Mouse (Mus musculus) bone marrow, adult 2 months (tissue): ENCODE results near the gene Six3. TPM values are rescaled to one million over a fixed set of nuclear protein-coding genes. Genes with fewer than 3 reads are reported as not detected.

Experiments
- H3K27ac ChIP-seq: fragments of 200-500 bp; 2 replicates; pipeline ENCODE4 v1.5.1; 2012; ENCODE audit warnings: low read depth, mild to moderate bottlenecking, control low read depth, inconsistent platforms, low read length; ENCODE audit not compliant: control insufficient read depth, poor library complexity, insufficient read depth
- H3K4me1 ChIP-seq: fragments of 200-500 bp; 2 replicates; pipeline ENCODE4 v1.6.1; 2011; ENCODE audit warnings: low read length; ENCODE audit not compliant: control insufficient read depth, insufficient read depth
- H3K4me3 ChIP-seq: fragments of 200-500 bp; replicated peaks from 2 replicates; pipeline ENCODE3; 2011; ENCODE audit warnings: mild to moderate bottlenecking, low read depth, low read length, control low read depth; ENCODE audit not compliant: control insufficient read depth
- CTCF ChIP-seq: fragments of 200-500 bp; IDR thresholded peaks from 2 replicates; pipeline ENCODE4 v1.5.1; 2011; ENCODE audit warnings: low read length, control low read depth; ENCODE audit not compliant: control insufficient read depth, insufficient read depth
- POLR2A ChIP-seq: fragments of 200-500 bp; IDR thresholded peaks from 2 replicates; pipeline ENCODE4 v1.6.1; 2011; ENCODE audit warnings: low read depth, mild to moderate bottlenecking, control low read depth, low read length, borderline replicate concordance; ENCODE audit not compliant: control insufficient read depth
- WGBS: fragments of 180-500 bp; shearing (Covaris S2); methylation state at CpG from one replicate; pipeline ENCODE4 v1.1.7; 2018; 5-methylcytosine and 5-hydroxymethylcytosine counted together
- polyA plus RNA-seq: library from polyadenylated mRNA; stranded (reverse); fragments of >200 nt; gene quantifications from 2 replicates; pipeline ENCODE4 v1.2.4, GENCODE M21; 2011; ENCODE audit warnings: low replicate concordance; ENCODE audit not compliant: missing spikeins, insufficient read depth, insufficient read length

Gene Six3
- polyA plus RNA-seq, 1 experiment, result not detected

GRCm38 (mm10) chr17:85591976-85592375, 21.4 kb upstream of the Six3 start:
- WGBS, result 87% methylated on average over 6 of the region's 6 CpGs
- no peak overlapping the region for H3K4me3 ChIP-seq

GRCm38 (mm10) chr17:85595853-85596252, 17.6 kb upstream of the Six3 start:
- H3K27ac ChIP-seq, result no peak overlapping the region
- H3K4me1 ChIP-seq, result no peaks in the 10 kb centered on the region
- WGBS, result 49% methylated on average over 10 of the region's 10 CpGs
- H3K4me3 ChIP-seq, result no peak overlapping the region
- no peak for TF ChIP-seq CTCF
- TF ChIP-seq POLR2A, result no peak

More at GRCm38 (mm10) chr17:85591976-85592375, 21.4 kb upstream of the Six3 start:
- no peak overlapping the region for H3K27ac ChIP-seq
- H3K4me1 ChIP-seq, result no peaks in the 10 kb centered on the region
- TF ChIP-seq POLR2A, result no peak
- TF ChIP-seq CTCF, result no peak

GRCm38 (mm10) chr17:85596341-85596890, 17.0 kb upstream of the Six3 start:
- WGBS, result 40% methylated on average over 6 of the region's 6 CpGs
- no peak overlapping the region for H3K27ac ChIP-seq
- no peak for TF ChIP-seq CTCF
- no peak overlapping the region for H3K4me3 ChIP-seq
- no peaks in the 10 kb centered on the region for H3K4me1 ChIP-seq

GRCm38 (mm10) chr17:85599520-85599919, 13.9 kb upstream of the Six3 start:
- 49% methylated on average over 9 of the region's 9 CpGs for WGBS
- Histone ChIP-seq H3K27ac (no peak overlapping the region), H3K4me3 (no peak overlapping the region), H3K4me1 (no peaks in the 10 kb centered on the region)
- TF ChIP-seq POLR2A, result no peak
- TF ChIP-seq CTCF, result no peak

GRCm38 (mm10) chr17:85606463-85606862, 6.9 kb upstream of the Six3 start:
- no peak overlapping the region for H3K4me3 ChIP-seq
- 25% methylated on average over 3 of the region's 3 CpGs for WGBS
- no peak for TF ChIP-seq POLR2A
- no peak for TF ChIP-seq CTCF

GRCm38 (mm10) chr17:85607556-85608365, 5.6 kb upstream of the Six3 start:
- Histone ChIP-seq H3K27ac (no peak overlapping the region), H3K4me1 (no peaks in the 10 kb centered on the region), H3K4me3 (no peak overlapping the region)
- TF ChIP-seq POLR2A (no peak), CTCF (no peak)
- 7% methylated on average over 41 of the region's 41 CpGs for WGBS

More at GRCm38 (mm10) chr17:85606463-85606862, 6.9 kb upstream of the Six3 start:
- Histone ChIP-seq H3K4me1 (no peaks in the 10 kb centered on the region), H3K27ac (no peak overlapping the region)

GRCm38 (mm10) chr17:85608366-85609093, 4.9 kb upstream of the Six3 start:
- no peak overlapping the region; the same call in 1 of the 2 replicates for H3K27ac ChIP-seq
- H3K4me3 ChIP-seq, result no peak overlapping the region
- H3K4me1 ChIP-seq, result no peaks in the 10 kb centered on the region
- 6% methylated on average over 42 of the region's 42 CpGs for WGBS
- TF ChIP-seq POLR2A (no peak), CTCF (no peak)

GRCm38 (mm10) chr17:85609094-85609425, 4.3 kb upstream of the Six3 start:
- WGBS, result 3% methylated on average over 13 of the region's 13 CpGs
- H3K4me1 ChIP-seq, result no peaks in the 10 kb centered on the region
- H3K27ac ChIP-seq, result no peak overlapping the region; the same call in 1 of the 2 replicates
- TF ChIP-seq CTCF, result no peak
- no peak for TF ChIP-seq POLR2A
- no peak overlapping the region for H3K4me3 ChIP-seq
